Comparison of ENCODE assay signal across 9 mouse cellular contexts in the genomic region with DNA sequence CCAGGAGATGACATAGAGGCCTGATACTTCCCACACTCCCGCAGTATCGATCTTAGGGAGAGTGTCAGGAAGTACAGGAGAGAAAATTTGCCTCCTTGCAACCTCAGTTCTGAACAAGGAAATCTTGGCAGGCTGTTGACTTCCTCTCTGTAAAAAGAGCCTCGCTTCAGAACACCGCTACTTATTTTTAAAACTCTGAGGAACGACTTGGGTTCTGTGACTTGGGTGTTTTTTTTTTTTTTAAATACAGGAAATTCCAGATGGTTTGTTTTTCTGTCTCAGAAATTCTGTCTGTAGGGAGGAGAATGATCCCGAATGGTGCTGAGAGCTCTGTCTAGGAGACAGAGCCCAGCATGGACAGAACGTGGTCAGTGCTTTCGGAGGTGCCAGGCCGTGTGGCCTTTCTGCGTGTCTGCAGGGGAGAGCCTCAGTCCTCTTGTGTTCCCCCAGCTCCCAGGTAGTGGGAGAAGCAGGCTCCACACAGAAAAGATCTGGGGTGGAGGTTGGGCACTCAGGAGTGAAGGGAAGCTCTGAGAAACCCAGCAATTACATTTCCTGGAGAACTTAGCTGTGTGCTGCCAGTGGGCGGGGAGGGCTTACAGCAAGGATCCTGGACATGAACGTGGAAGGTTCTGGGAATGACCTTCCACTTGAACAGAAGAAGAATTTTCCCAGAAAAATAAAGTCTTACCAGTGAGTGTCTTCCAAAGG. TPM values are rescaled to one million over a fixed set of nuclear protein-coding genes. Genes with fewer than 3 reads are reported as not detected.
DNase-seq lines count a peak whose midpoint lies in the region; ATAC-seq and TF ChIP-seq lines count a peak whose summit lies in the region.
"Had no signal": no experiment of that assay in that cellular context is flagged by ENCODE, and none has a peak within 500 bp of the region (broad histone marks: within the 10 kb centered on the region; RNA-seq: fewer than 3 reads in every experiment).

No protein-coding gene starts in this region.

- no peak overlapping the region for H3K4me2 ChIP-seq in kidney, embryonic 16.5 days (replicated peaks; ENCODE audit: low read depth, low read length)
- H3K4me2 ChIP-seq: neural tube, embryonic 12.5 days had no signal

- no peak overlapping the region for H3K4me3 ChIP-seq in spleen, adult 2 months (ENCODE audit: extremely low read depth, insufficient read depth, insufficient read length)
- no peak overlapping the region for H3K4me3 ChIP-seq in kidney, embryonic 16.5 days (ENCODE audit: low read length)
- H3K4me3 ChIP-seq: neural tube, embryonic 12.5 days had no signal

- no peak for TF ChIP-seq CTCF in spleen, adult 2 months (IDR thresholded peaks at IDR 0.05; ENCODE audit: extremely low read depth, insufficient read depth, insufficient read length, insufficient replicate concordance)

- H3K27me3 ChIP-seq in spleen, adult 2 months (ENCODE audit: control insufficient read depth, insufficient read depth, low read length): no peaks in the 10 kb centered on the region
- H3K27me3 ChIP-seq in kidney, embryonic 16.5 days (ENCODE audit: insufficient read depth, low read length): no peaks in the 10 kb centered on the region
- H3K27me3 ChIP-seq: neural tube, embryonic 12.5 days had no signal

- H3K4me1 ChIP-seq in spleen, adult 2 months (ENCODE audit: control insufficient read depth, insufficient read depth, insufficient read length): peaks cover 37% of the 10 kb centered on the region
- peaks cover 62% of the 10 kb centered on the region for H3K4me1 ChIP-seq in kidney, embryonic 16.5 days (ENCODE audit: insufficient read depth, low read length)

- peak overlapping the region; percentile 81 for H3K27ac ChIP-seq in spleen, adult 2 months (ENCODE audit: insufficient read depth, low read length)
- H3K27ac ChIP-seq in kidney, embryonic 16.5 days (ENCODE audit: low read length): peak overlapping the region; percentile 95
- H3K27ac ChIP-seq: neural tube, embryonic 12.5 days had no signal

- DNase-seq in spleen, adult 2 months (ENCODE audit: low read depth in 1 of 2, low spot score in 2 of 2): no peak
- no peak for DNase-seq in spleen, postnatal 36 days (ENCODE audit: low spot score in 2 of 2)
- peak; percentile 31 for DNase-seq in right cerebral cortex, postnatal 25 days
- DNase-seq in thymus, postnatal 4 days: no peak
- DNase-seq in spleen, postnatal 10 days (ENCODE audit: low spot score in 2 of 2): no peak
- no peak for DNase-seq in thymus, postnatal 14 days

- ATAC-seq in granulocyte monocyte progenitor cell, adult 5-6 weeks (replicated peaks; ENCODE audit: poor library complexity, severe bottlenecking): peak; percentile 23; the same call in 1 of the 2 replicates
- ATAC-seq in kidney, embryonic 16.5 days (ENCODE audit: low FRiP score, low TSS enrichment): no peak

- H3K9me3 ChIP-seq in kidney, embryonic 16.5 days (ENCODE audit: low read length): no peaks in the 10 kb centered on the region
- H3K9me3 ChIP-seq: neural tube, embryonic 12.5 days had no signal

- no peaks in the 10 kb centered on the region for H3K36me3 ChIP-seq in spleen, adult 2 months (ENCODE audit: control insufficient read depth, insufficient read depth, low read length)
- no peaks in the 10 kb centered on the region for H3K36me3 ChIP-seq in kidney, embryonic 16.5 days (ENCODE audit: insufficient read depth, low read length)
- H3K36me3 ChIP-seq: neural tube, embryonic 12.5 days had no signal

- no peak overlapping the region; the same call in 1 of the 2 replicates for H3K9ac ChIP-seq in kidney, embryonic 16.5 days (replicated peaks; ENCODE audit: low read length)
- H3K9ac ChIP-seq: neural tube, embryonic 12.5 days had no signal

- 32% methylated on average over 12 of the region's 12 CpGs for WGBS in spleen, adult 2 months
- 35% methylated on average over 12 of the region's 12 CpGs for WGBS in kidney, embryonic 16.5 days

- TF ChIP-seq POLR2A in spleen, adult 2 months (IDR thresholded peaks at IDR 0.05; ENCODE audit: low read depth, low read length): no peak

RNA-seq across cellular contexts. Expression of a gene that starts 28.9 kb away (rescaled TPM):
- polyA plus RNA-seq in spleen, adult 2 months (2012; rRNA removed): 19.2 and 19.4 TPM in 2 replicates
- 5.1 and 6.8 TPM in 2 replicates for total RNA-seq in granulocyte monocyte progenitor cell, adult 5-6 weeks (2014; fragmentation: Nextera tagmentation)
- total RNA-seq in granulocyte monocyte progenitor cell, adult 5-6 weeks (2017): 7.8 and 8.9 TPM in 2 replicates
- 23.6 TPM in 2 replicates for polyA plus RNA-seq in kidney, embryonic 16.5 days (2015; fragmentation: Nextera tagmentation; extraction: Ambion mirVana)
